ENCODE assay signal across 8 mouse cellular contexts in the genomic region with DNA sequence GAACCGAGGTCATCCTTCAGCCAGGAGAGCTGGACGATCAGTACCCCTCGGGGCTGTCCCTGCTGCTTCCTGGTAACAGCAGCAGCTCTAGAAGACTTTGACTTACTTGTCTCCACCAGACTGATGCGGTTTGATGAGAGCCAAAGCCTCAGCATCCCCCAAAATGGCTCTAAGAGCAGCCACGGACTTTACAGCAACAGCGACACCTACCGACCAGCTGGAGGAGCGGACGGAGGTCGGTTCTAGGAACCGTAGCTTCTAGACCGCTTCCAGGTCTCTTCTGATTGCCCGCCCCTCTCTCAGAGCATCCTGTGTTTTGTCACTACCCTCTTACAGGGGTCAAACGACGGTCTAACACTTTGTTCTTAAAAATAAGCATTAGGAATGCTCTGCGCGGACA. TPM values are rescaled to one million over a fixed set of nuclear protein-coding genes. Genes with fewer than 3 reads are reported as not detected.
DNase-seq lines count a peak whose midpoint lies in the region; ATAC-seq and TF ChIP-seq lines count a peak whose summit lies in the region.

No protein-coding gene starts in this region.

- H3K4me3 ChIP-seq in kidney, embryonic 14.5 days (ENCODE audit: low read length) = no peak overlapping the region
- no peak overlapping the region for H3K4me3 ChIP-seq in lung, adult 2 months (replicated peaks; ENCODE audit: extremely low read depth, low read depth, low read length)
- no peak overlapping the region for H3K4me3 ChIP-seq in olfactory bulb, adult 2 months (ENCODE audit: insufficient read depth, low read depth, low read length)

- TF ChIP-seq POLR2A in lung, adult 2 months (IDR thresholded peaks at IDR 0.05; ENCODE audit: borderline replicate concordance, extremely low read depth, low read depth, low read length) = no peak
- no peak for TF ChIP-seq POLR2A in olfactory bulb, adult 2 months (IDR thresholded peaks at IDR 0.05; ENCODE audit: insufficient read depth, low read depth, low read length)

- TF ChIP-seq CTCF in lung, adult 2 months (IDR thresholded peaks at IDR 0.05; ENCODE audit: insufficient read depth, low read length) = peak; percentile 97
- TF ChIP-seq CTCF in olfactory bulb, adult 2 months (IDR thresholded peaks at IDR 0.05; ENCODE audit: insufficient read depth, low read depth, low read length) = peak; percentile 81

- WGBS in kidney, embryonic 14.5 days = 9% methylated on average over 17 of the region's 17 CpGs
- 5% methylated on average over 17 of the region's 17 CpGs for WGBS in lung, adult 2 months
- 6% methylated on average over 17 of the region's 17 CpGs for WGBS in olfactory bulb, adult 2 months

- H3K4me1 ChIP-seq in kidney, embryonic 14.5 days (ENCODE audit: control insufficient read depth, insufficient read depth, low read length) = peaks cover 5% of the 10 kb centered on the region; the same call in 1 of the 2 replicates
- H3K4me1 ChIP-seq in lung, adult 2 months (ENCODE audit: control insufficient read depth, insufficient read depth, low read length) = no peaks in the 10 kb centered on the region
- H3K4me1 ChIP-seq in olfactory bulb, adult 2 months (ENCODE audit: control insufficient read depth, insufficient read depth, low read length) = peaks cover 6% of the 10 kb centered on the region

- H3K9ac ChIP-seq in kidney, embryonic 14.5 days (ENCODE audit: low read depth, low read length) = no peak overlapping the region

- H3K27ac ChIP-seq in kidney, embryonic 14.5 days (ENCODE audit: low read depth, low read length) = no peak overlapping the region
- H3K27ac ChIP-seq in olfactory bulb, adult 2 months (ENCODE audit: insufficient read depth, low read depth, low read length) = no peak overlapping the region

- H3K9me3 ChIP-seq in kidney, embryonic 14.5 days (ENCODE audit: control insufficient read depth, low read length) = no peaks in the 10 kb centered on the region

- no peaks in the 10 kb centered on the region for H3K27me3 ChIP-seq in kidney, embryonic 14.5 days (ENCODE audit: control insufficient read depth, insufficient read depth, low read length)

- no peak overlapping the region for H3K4me2 ChIP-seq in kidney, embryonic 14.5 days (replicated peaks; ENCODE audit: low read depth, low read length)

- peak; percentile 42; the same call in 1 of the 2 replicates for ATAC-seq in kidney, embryonic 14.5 days (ENCODE audit: low FRiP score, low TSS enrichment)

- peak; percentile 93 for DNase-seq in CD4-positive, CD25-positive, alpha-beta regulatory T cell, adult 2 months (ENCODE audit: low read depth, low spot score)
- peak; percentile 83 for DNase-seq in adrenal gland, postnatal 10 days
- peak; percentile 76 for DNase-seq in embryo, embryonic 9.5 days (ENCODE audit: extremely low spot score)
- peak; percentile 22 to 45 for DNase-seq in heart, adult 9 months (ENCODE audit: low spot score in 2 of 2)
- DNase-seq in lung, adult 2 months = peak; percentile 69
- peak; percentile 57 to 84 for DNase-seq in thymus, postnatal 10 days (ENCODE audit: low spot score in 2 of 2)

- no peaks in the 10 kb centered on the region for H3K36me3 ChIP-seq in kidney, embryonic 14.5 days (ENCODE audit: control insufficient read depth, insufficient read depth, low read length)

RNA-seq across cellular contexts. Expression of a gene that starts 11.5 kb away (rescaled TPM):
- total RNA-seq in adrenal gland, postnatal 10 days (2021) = 100 to 1,000 TPM; 298 to 353 TPM
- 19.2 and 25.4 TPM in 2 replicates for polyA plus RNA-seq in kidney, embryonic 14.5 days (2014; fragmentation: Nextera tagmentation; extraction: Ambion mirVana)
- 32.6 and 44.4 TPM in 2 replicates for polyA plus RNA-seq in lung, adult 2 months (2012; rRNA removed)
- not detected in 2 replicates for polyA plus RNA-seq in olfactory bulb, adult 2 months (2012; ENCODE audit: insufficient read depth, insufficient read length, low replicate concordance, missing spikeins)

RNA-seq across cellular contexts. Expression of a gene that starts 32.5 kb away (rescaled TPM):
- 10 to 100 TPM; 60.6 to 72.7 TPM for total RNA-seq in adrenal gland, postnatal 10 days (2021)
- polyA plus RNA-seq in kidney, embryonic 14.5 days (2014; fragmentation: Nextera tagmentation; extraction: Ambion mirVana) = 16.4 and 22.6 TPM in 2 replicates
- 35.5 and 53.2 TPM in 2 replicates for polyA plus RNA-seq in lung, adult 2 months (2012; rRNA removed)
- polyA plus RNA-seq in olfactory bulb, adult 2 months (2012; ENCODE audit: insufficient read depth, insufficient read length, low replicate concordance, missing spikeins) = not detected in 2 replicates

RNA-seq across cellular contexts. Expression of a gene that starts 35.4 kb away (rescaled TPM):
- total RNA-seq in adrenal gland, postnatal 10 days (2021) = under 1 TPM in 1 of 2 experiments, not detected in 1; 0.09 TPM
- polyA plus RNA-seq in kidney, embryonic 14.5 days (2014; fragmentation: Nextera tagmentation; extraction: Ambion mirVana) = 0.14 TPM in 1 of 2 replicates, not detected in the other
- polyA plus RNA-seq in lung, adult 2 months (2012; rRNA removed) = not detected in 2 replicates
- polyA plus RNA-seq in olfactory bulb, adult 2 months (2012; ENCODE audit: insufficient read depth, insufficient read length, low replicate concordance, missing spikeins) = not detected in 2 replicates

RNA-seq across cellular contexts. Expression of a gene that starts 37.9 kb away (rescaled TPM):
- 1 to 10 TPM; 4.4 to 5.5 TPM for total RNA-seq in adrenal gland, postnatal 10 days (2021)
- polyA plus RNA-seq in kidney, embryonic 14.5 days (2014; fragmentation: Nextera tagmentation; extraction: Ambion mirVana) = 14.5 and 18.6 TPM in 2 replicates
- polyA plus RNA-seq in lung, adult 2 months (2012; rRNA removed) = 2.8 and 3.0 TPM in 2 replicates
- not detected in 2 replicates for polyA plus RNA-seq in olfactory bulb, adult 2 months (2012; ENCODE audit: insufficient read depth, insufficient read length, low replicate concordance, missing spikeins)

Comparison
In these comparisons a context has a peak if more than half of its experiments do, and no peak if none do; other contexts are left out.
1. DNase-seq: peak in every context shown above with its lines; median percentile 93 in CD4-positive, CD25-positive, alpha-beta regulatory T cell, adult 2 months; 83 in adrenal gland, postnatal 10 days; 76 in embryo, embryonic 9.5 days; 70 in thymus, postnatal 10 days; 69 in lung, adult 2 months; 34 in heart, adult 9 months.